Mouse (Mus musculus) layer of hippocampus, postnatal 25 days (tissue): ENCODE data around the gene Tub. TPM values are rescaled to one million over a fixed set of nuclear protein-coding genes. Genes with fewer than 3 reads are reported as not detected.

Experiments
- DNase-seq, 2 experiments: peaks; one replicate each; pipeline ENCODE4 v3.0.0; 2022; ENCODE audit warnings: mixed read lengths in 2 of 2, low spot score in 1 of 2; ENCODE audit errors: extremely low spot score in 1 of 2
- total RNA-seq, 2 experiments: library from RNA; stranded (reverse); gene quantifications; 2 replicates each; pipeline ENCODE4 v1.2.3; 2021

Tub gene
- total RNA-seq, 2 experiments from 2014 or later: 159 to 187 TPM

DNA sequence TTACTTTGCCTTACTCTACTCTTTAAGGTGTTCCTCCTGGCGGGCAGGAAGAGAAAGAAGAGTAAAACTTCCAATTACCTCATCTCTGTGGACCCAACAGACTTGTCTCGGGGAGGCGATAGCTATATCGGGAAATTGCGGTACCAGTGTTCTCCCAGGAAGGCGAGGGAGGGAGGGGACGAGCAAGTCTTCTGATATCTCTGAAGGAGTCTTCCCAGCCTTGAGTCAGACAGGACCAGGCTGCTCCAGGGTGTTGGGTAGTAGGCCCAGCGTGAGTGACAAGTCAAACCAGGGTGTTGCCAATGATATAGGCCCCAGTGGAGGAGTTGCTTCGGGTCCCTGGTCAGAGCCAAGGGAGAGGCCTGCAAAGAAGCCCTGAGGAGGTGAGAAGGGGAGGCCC lies 76.8 kb downstream of the Tub start:
- no peak for DNase-seq

DNA sequence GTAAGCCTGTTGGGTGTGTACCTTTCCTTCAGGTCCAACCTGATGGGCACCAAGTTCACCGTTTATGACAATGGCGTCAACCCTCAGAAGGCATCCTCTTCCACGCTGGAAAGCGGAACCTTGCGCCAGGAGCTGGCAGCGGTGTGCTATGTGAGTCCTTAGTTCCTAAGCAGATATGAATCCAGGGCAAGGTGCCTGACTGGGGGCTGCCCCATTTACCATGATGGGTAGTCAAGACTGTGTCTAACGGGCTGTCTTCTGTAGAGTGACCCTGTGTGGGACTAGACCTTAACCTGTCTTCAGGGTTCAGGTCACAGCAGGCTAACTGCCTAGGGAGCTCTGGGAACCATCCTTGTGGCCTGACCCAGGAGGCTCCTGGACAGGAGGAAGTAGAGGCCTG lies 77.6 kb downstream of the Tub start:
- no peak for DNase-seq

DNA sequence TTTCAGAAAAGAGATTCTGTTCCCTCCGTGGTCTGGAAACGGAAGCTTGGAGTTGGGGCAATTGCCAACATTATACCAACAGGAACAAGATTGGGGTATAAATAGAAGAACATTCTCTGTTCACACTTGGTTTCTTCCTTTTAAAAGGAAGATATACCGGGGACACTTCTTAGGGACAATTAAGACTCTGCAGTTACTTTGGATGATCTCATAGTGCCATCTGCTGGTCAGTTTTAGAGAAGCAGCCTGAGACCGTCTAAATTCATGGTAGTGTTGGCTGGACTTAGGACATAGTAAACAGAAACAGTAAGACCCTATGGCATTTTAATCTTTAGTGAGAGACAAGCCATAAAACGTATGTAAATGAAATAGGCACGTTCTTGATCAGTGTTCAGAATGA lies 78.1 kb downstream of the Tub start:
- peak in 1 of 2 experiments; percentile 70 for DNase-seq

GRCm38 (mm10) chr7:109029961-109030465 lies 79.9 kb downstream of the Tub start:
- DNase-seq: no peak

DNA sequence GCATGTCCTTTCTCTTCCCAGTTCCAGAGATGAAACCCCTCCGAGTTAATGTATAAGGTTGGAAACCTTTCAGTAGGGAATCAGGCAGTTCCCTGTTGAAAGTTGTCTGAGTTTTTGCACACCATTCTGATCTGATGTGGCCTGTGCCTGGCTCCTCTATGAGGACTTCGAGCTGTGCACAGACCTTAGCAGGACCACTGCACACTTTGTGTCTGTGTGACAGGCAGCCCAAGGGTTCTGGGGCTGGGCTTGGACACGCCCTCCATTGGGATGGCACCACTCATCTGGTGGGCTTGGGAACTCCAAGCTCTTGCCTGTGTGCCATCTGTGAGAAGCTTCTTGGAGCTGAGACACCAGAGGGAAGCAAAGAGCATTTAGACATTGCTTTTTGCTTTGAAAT lies 81.2 kb downstream of the Tub start:
- DNase-seq: no peak

GRCm38 (mm10) chr7:109032054-109032453 lies 81.9 kb downstream of the Tub start:
- no peak for DNase-seq

DNA sequence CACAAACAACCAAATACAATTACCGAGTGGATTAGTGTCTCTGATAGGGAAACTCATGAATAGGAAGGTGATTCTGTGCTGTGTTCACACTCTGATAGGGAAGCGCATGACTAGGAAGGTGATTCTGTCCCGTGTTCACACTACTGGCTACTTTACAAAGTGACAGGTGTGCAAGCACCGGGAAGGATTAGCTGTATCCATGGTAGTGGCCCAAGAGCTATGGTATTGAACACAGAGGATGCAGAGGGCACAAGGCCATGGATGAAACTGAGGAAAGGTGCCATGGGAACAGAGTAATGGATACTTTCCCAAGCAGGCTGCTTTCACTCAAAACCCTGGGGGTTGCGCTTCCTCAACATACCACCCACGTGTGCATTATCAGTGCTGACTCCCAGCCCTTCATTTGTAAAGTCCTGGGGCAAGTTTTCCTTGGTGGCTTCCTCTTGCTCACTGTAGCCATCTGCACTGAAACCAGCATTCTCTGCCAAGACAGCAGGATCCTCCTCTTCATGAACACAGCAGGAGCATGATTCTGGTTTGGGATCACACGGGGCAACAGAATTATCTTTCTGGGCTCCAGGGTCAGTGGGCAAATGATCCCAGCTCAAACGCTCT lies 88.1 kb downstream of the Tub start:
- no peak for DNase-seq

GRCm38 (mm10) chr7:109038987-109039386 lies 88.8 kb downstream of the Tub start:
- DNase-seq: no peak

DNA sequence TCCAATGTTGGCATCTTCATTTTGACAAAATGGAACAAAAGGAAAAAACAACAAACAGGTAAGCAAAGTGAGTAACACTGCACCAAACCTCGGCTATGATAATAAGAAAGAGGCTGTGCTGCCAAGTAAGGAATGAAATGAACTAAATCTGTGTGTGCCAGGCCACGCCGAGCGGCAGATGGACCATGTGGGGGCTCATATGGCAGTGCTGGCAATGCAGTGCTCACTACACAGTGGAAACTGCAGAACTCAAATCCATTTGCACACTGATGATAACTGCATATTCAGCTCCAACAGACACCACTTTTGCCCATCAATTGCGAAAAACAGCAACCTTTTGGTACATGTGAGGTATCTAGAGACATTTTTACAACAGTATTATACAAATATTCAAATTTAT lies 89.3 kb downstream of the Tub start:
- peak in 1 of 2 experiments; percentile 77 for DNase-seq

DNA sequence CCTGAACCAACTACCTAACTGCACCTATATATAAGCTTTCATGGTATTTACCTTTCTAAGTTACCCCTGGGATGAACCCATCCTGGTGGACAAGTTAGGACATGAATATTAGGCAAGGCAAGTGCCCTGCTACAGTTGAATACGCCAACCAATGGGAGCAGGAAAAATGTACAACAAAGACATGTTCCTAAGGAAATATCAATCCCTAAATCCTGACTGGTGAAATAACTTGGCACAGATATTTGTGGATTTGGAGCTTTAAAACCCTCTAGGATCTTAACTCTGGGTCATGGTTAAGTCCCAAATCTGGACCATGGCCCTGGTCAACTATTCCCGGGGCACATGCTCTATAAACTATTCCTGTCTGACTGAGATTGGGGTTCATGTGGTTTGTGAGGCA lies 95.7 kb downstream of the Tub start:
- no peak for DNase-seq

DNA sequence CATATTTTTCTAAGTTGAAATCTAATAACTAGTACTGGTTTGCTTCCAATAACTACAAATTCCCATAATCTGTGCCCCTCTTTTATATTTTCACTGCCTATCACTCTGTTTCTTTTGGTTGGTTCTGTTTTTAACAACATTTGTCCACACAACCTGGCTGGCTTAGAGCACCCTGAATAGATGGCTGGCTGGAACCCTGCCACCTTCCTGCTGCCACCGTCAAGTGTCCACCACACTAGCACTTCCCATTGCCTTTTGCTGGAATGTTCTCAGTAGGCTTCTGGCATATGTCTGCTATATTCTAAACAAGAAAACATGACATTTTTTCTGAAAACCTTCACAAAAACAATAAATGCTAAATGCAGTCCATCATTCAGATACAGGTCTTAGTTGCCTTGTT lies 100.7 kb downstream of the Tub start:
- DNase-seq: no peak

- no peak for DNase-seq
Observed at GRCm38 (mm10) chr7:109059536-109059935, 109.4 kb downstream of the Tub start.

GRCm38 (mm10) chr7:109069641-109070040 lies 119.5 kb downstream of the Tub start:
- DNase-seq: no peak

DNA sequence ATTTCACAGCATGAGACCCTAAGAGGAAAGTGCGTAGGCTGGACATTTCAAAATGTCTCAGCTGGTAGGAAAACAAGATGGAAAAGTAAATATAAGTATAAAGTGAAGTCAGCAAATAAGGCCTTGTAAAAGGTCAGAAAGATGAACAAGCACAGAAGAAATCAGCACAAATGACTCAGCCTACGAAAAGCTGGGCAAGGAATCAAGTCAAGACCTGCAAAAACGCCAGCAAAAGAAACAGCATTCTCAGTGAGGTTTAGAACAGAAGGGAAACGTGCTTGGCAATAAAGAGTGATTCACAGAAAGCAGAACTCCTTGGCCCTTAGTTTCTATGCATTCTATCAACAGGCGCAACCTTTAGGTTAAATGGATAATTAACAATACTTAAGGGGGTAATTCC lies 122.2 kb downstream of the Tub start:
- no peak for DNase-seq

DNA sequence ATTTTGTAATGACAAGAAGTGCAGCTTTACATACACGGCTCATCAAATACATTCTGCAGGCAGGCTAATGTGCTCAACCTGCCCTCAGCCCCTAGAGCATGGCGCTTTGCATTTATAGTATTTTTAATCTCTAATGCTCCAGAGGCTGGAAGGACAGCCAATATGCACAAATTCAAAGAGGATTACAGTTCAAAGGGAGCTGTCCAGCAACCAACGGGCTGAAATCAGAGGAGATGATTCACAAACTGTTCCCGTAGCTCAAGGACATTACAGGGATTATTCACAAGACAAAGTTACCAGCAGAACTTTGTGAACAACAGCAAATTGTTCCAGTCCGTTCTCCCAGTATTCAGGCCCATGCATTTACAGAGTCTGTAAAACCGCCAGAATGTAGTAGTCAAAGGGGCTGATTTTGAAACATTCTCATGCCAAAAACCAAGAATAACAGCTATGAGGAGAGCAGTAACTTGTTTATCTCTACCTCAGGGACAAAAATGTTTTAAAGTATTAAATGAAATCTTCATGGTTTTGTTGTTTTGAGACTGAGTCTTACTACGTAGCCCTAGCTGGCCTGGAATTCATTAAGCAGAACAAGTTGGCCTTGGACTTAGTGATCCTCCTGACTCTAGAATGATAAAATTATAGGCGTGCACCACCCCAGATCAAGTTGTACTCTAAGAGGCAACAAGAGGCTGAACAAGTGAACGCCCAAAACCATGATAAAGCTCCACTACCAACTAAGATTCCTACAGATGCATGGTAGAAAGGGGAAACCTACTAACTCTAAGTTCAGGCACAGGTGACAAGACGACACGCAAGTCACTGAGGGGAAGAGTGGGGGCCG lies 132.4 kb downstream of the Tub start:
- no peak for DNase-seq

- DNase-seq: peak; percentile 85 to 86
Observed at GRCm38 (mm10) chr7:109083113-109083812, 133.1 kb downstream of the Tub start, which contains the start of gene Ric3. Gene Ric3, minus strand, starts transcription at chr7:109083331.

- DNase-seq: no peak
Observed at GRCm38 (mm10) chr7:109083813-109084184, 133.7 kb downstream of the Tub start.
